Mouse (Mus musculus) CH12F3 (cell line): ENCODE results near the gene Dnajc22.
"Not testable (repeated sequence)": the region's sequence is repeated elsewhere in the genome, so short reads cannot be mapped to it uniquely, and the experiment has no call there.

Source experiments
- in situ Hi-C: fragments of 300-500 bp; cut with MboI; formaldehyde crosslinking; loops from 2 replicates; pipeline ENCODE4 v1.14.3; 2020; ENCODE audit warnings: low sequenced_read_pairs

Dnajc22 gene

GRCm38 (mm10) chr15:99092870-99093269, at the start of gene Dnajc22:
TSS of gene Dnajc22 (plus strand) at chr15:99093170.
- in situ Hi-C loops, result no loop called here

- in situ Hi-C loops, result no loop called here
Observed at GRCm38 (mm10) chr15:99044854-99045253, 48.1 kb upstream of the Dnajc22 start.

DNA sequence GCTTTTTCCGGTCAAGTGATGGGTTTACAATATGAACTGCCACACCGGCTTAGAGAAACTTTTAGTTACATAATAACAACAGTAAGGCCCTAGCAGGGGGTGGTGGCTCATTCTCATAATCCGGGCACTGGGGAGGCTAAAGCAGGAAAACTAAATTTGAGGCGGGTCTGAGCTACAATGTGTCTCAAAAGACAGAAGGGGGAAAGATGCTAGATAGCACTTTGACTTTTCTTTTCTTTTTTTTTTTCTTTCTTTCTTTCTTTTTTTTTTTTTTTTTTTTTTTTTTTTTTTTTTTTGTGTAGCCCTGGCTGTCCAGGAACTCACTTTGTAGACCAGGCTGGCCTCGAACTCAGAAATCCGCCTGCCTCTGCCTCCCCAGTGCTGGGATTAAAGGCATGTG, 47.2 kb upstream of the Dnajc22 start:
- in situ Hi-C loops, result not testable (repeated sequence)

DNA sequence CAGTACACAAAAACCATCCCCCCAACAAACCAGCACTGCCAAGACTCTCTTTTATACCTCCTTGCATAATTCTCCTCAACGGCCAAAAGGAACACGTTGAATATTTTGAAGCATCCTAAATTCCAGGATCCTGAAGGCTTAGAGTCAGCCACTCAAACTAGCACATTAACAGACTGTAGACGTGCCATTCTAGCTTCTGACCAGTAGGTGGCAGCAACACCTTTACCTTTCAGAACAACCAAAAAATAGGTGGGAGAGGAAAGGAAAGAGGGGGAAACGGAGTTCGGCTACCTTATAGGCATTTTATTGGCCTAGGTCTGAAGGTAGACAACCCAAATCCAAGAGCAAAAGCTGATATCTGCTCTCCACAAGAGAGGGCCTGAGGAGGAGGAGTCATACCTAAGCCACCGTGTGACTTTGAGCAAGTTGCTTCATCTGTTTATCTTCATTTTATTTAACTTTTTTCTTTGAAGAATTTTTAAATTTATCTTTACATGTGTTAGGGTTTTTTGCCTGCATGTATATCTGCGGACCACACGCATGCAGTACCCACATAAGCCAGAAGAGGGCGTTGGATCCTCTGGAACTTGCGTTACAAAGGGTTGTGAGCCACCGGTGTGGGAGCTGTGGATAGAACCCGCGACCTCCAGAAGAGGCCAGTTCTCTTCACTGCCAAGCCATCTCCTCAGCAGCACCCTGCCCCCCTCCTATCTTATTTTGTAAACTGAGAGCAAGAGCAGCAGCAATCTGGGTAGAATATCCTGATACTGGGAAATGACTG, 43.3 kb upstream of the Dnajc22 start:
- in situ Hi-C loops, result no loop called here

DNA sequence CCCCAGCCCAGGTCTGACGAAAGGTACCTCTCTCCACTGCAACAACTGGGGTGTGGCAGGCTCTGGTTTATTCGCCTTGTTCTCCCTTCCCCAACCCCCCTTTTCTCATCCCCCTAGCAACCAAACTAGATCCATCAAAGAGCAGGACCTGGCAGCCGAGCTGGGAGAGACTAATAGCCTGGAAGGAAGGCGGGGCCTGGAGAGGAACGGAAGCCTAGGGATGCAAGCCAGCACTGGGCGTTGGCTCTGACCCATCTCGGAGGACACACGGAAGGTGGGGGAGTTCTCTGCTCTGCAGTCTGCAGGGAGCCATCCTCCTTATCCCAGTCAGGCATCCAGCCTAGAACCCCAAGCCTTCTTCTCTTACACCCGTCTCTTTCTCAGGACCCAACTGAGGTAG, 39.6 kb upstream of the Dnajc22 start:
- in situ Hi-C loops, result no loop called here

DNA sequence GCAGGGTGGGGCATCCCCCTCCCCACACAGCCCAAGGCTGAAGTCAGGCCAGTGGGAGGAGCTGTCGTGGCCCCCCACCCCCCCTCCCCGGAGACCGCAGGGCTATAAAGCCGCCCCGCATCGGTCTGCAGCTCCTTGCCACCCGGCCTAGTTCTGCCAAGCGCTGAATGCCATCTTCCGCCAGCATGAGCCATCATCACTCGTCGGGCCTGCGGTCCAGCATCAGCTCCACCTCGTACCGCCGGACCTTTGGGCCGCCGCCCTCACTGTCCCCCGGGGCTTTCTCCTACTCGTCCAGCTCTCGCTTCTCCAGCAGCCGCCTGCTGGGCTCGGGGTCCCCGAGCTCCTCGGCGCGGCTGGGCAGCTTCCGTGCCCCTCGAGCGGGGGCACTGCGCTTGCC, 37.9 kb upstream of the Dnajc22 start, which contains the start of gene Prph:
Gene Prph, plus strand, starts transcription at position 135 of the 400 bp plus-strand sequence.
- in situ Hi-C loops, result no loop called here

DNA sequence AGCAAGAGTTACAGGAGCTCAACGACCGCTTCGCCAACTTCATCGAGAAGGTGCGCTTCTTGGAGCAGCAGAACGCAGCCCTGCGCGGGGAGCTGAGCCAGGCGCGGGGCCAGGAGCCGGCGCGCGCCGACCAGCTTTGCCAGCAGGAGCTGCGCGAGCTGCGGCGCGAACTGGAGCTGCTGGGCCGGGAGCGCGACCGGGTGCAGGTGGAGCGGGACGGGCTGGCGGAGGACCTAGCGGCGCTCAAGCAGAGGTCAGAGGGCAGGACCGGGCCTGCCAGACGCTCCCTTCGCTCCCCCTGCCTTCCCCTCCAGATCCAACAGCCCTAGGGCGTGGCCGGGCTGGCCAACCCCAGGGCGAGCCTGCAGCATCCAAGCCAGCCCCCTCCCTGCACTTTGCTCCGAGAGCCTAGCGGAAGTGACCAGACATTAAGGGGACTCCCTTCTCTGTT, 37.4 kb upstream of the Dnajc22 start:
- in situ Hi-C loops, result no loop called here

DNA sequence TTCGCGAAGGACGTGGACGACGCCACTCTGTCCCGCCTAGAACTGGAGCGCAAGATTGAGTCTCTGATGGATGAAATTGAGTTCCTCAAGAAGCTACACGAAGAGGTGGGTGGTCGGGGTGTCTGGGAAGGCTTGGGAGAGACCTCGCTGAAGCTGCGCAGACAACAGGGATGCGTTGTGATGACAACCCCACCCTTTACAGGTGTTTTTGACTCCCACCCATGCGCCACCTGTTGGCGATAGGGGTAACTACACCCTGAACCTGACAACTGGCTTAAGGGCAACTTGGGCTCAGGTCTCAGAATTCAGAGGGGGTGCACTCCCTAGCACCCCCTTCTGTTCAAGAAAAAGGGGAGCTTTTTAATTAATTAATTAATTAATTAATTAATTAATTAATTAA, 36.6 kb upstream of the Dnajc22 start:
- in situ Hi-C loops, result no loop called here

- in situ Hi-C loops, result no loop called here
Observed at GRCm38 (mm10) chr15:99065557-99066165, 27.3 kb upstream of the Dnajc22 start.

GRCm38 (mm10) chr15:99071988-99072387, 21.0 kb upstream of the Dnajc22 start:
- in situ Hi-C loops, result no loop called here

- in situ Hi-C loops, result no loop called here
Observed at GRCm38 (mm10) chr15:99074019-99074599, 18.9 kb upstream of the Dnajc22 start, which contains the start of gene Troap. TSS of gene Troap (plus strand) at chr15:99074575.

- in situ Hi-C loops, result no loop called here
Observed at GRCm38 (mm10) chr15:99074600-99075333, 18.2 kb upstream of the Dnajc22 start.

GRCm38 (mm10) chr15:99076011-99076410, 17.0 kb upstream of the Dnajc22 start:
- in situ Hi-C loops, result not testable (repeated sequence)

GRCm38 (mm10) chr15:99078181-99078910, 14.6 kb upstream of the Dnajc22 start:
- in situ Hi-C loops, result no loop called here

- in situ Hi-C loops, result no loop called here
Observed at GRCm38 (mm10) chr15:99079804-99080203, 13.2 kb upstream of the Dnajc22 start.

DNA sequence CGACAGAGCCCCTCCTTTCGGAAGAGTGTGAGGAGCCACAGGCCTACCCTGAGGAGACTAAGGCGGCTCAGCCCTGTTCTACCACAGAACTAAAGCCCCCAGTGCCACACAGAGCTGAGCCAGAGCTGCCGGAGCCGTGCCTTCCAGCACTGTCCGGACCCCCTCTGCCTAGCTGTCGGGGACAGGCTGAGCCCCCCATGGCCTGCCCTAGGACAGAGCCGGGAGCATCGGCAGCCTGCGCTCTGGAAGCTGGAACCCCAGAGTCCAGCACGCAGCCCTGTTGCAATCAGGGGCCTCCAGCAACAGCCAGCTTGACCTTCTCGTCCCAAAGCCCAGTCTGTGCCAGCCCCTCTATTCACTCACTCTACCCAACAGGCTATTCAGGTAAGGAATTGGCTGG, 10.6 kb upstream of the Dnajc22 start:
- in situ Hi-C loops, result no loop called here

- in situ Hi-C loops, result no loop called here
Observed at GRCm38 (mm10) chr15:99082840-99083239, 10.1 kb upstream of the Dnajc22 start.

GRCm38 (mm10) chr15:99083258-99083657, 9.7 kb upstream of the Dnajc22 start:
- in situ Hi-C loops, result no loop called here

- in situ Hi-C loops, result no loop called here
Observed at GRCm38 (mm10) chr15:99083867-99084557, 9.0 kb upstream of the Dnajc22 start.

GRCm38 (mm10) chr15:99084618-99085017, 8.4 kb upstream of the Dnajc22 start:
- in situ Hi-C loops, result no loop called here
